Mouse (Mus musculus): ENCODE measurements around the gene Gm21820. TPM values are rescaled to one million over a fixed set of nuclear protein-coding genes. Genes with fewer than 3 reads are reported as not detected.
"Not testable (repeated sequence)": the region's sequence is repeated elsewhere in the genome, so short reads cannot be mapped to it uniquely, and the experiment has no call there.

Gene Gm21820
- polyA plus RNA-seq (2012; rRNA removed) = not detected in 2 replicates

DNA sequence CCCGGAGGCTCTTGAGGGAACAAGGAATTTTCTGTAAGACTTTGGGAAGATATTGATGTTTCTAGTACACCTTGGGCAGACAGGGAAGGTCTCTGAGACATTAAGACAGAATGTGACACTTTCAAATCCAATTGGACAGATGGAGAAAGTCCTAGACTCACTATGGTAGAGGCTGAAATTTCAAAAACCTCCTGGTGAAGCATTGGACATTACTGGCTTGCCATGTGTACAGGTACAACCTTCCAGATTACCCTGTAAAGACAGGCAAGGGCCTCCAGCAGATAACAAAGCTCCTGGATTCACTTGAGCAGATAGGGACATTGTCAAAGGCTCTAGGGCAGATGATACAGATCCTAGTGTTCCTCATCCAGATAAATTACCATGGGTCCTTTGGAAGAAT is at the start of gene Gm21820:
Gene Gm21820 (minus strand): TSS at position 101 of the 400 bp plus-strand sequence.
- not testable (repeated sequence) for DNase-seq (ENCODE audit: low read depth)

Other genes starting within 250 kb of the Gm21820 start
- gene Gm20918, start 205.5 kb downstream of the Gm21820 start, polyA plus RNA-seq (2012; rRNA removed) = not detected in 2 replicates

Measured in gonadal fat pad, adult 2 months (tissue).